Mouse (Mus musculus): ENCODE measurements around the gene Trim56.
A peak's percentile ranks its signal among the peaks of the same experiment; 100 is the strongest.

DNA sequence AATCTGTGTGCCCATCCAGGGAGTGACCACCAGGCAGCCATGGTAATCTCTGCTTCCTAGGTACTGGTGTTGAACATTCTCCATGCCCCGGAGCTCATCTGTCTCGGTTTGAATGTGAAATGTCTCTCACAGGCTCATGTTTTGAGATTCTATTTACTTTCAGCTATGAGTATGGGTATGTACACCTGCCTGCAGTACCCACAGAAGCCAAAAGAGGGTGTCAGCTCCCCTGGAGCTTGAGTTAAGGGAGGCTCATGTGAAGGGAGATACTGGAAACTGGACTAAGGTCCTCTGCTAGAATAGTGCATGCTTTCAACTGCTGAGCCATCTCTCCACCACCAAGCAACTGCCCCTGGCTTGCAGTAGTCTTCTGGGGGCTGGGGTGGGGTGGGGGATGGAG lies 12.0 kb downstream of the Trim56 start:
- TF ChIP-seq CTCF (IDR thresholded peaks at IDR 0.05; ENCODE audit: low read depth) (peak; percentile 24; the same call in 1 of the 2 replicates), EP300 (optimal IDR thresholded peaks at IDR 0.05) (no peak)

Measured in stomach, postnatal 0 days (tissue).